Mouse (Mus musculus) MEL (cell line): ENCODE measurements at regions not wholly inside any gene's neighbourhood (a gene's known extent, or its start where the extent isn't known, plus 50 kb on each side); places are given as distances from the start of the nearest gene placed in this dataset.

Experiments used
- DNase-seq: peaks from one replicate; pipeline ENCODE4 v3.0.0; 2011; ENCODE audit warnings: low read depth, low spot score
- H3K27ac ChIP-seq: 2 replicates; pipeline ENCODE4 v1.5.1; 2012; ENCODE audit warnings: low read depth, mild to moderate bottlenecking, control low read depth, low read length, moderate library complexity; ENCODE audit not compliant: control insufficient read depth
- H3K27me3 ChIP-seq, 2 experiments: fragments of 150-350 bp in 1 of 2; sonication (generic) in 1 of 2; 2 replicates each; pipeline ENCODE4 v1.6.1; 2012; ENCODE audit warnings: low read length in 2 of 2, mild to moderate bottlenecking in 2 of 2, improper control_type of control experiment in 1 of 2, moderate library complexity in 1 of 2; ENCODE audit not compliant: insufficient read depth in 2 of 2, control insufficient read depth in 1 of 2
- H3K36me3 ChIP-seq, 2 experiments: 2 replicates each; pipeline ENCODE4 v1.6.1; 2012 to 2014; ENCODE audit warnings: low read length in 2 of 2, improper control_type of control experiment in 1 of 2, inconsistent platforms in 1 of 2, mild to moderate bottlenecking in 1 of 2; ENCODE audit not compliant: insufficient read depth in 2 of 2, control insufficient read depth in 1 of 2
- H3K4me1 ChIP-seq, 2 experiments: fragments of 150-350 bp in 1 of 2; sonication (generic) in 1 of 2; 2 replicates each; pipeline ENCODE4 v1.6.1; 2012; ENCODE audit warnings: low read length in 2 of 2, improper control_type of control experiment in 1 of 2, mild to moderate bottlenecking in 1 of 2; ENCODE audit not compliant: insufficient read depth in 2 of 2, control insufficient read depth in 1 of 2
- H3K4me3 ChIP-seq, 2 experiments: fragments of 150-350 bp in 1 of 2; sonication (generic) in 1 of 2; 2 replicates each; pipeline ENCODE4 v1.5.1; 2012; ENCODE audit warnings: low read depth in 2 of 2, low read length in 2 of 2, mild to moderate bottlenecking in 2 of 2, moderate library complexity in 2 of 2, control low read depth in 1 of 2, improper control_type of control experiment in 1 of 2; ENCODE audit not compliant: control insufficient read depth in 1 of 2, insufficient read depth in 1 of 2
- H3K79me2 ChIP-seq: 2 replicates; pipeline ENCODE4 v1.6.1; 2012; ENCODE audit warnings: mild to moderate bottlenecking, low read length, moderate library complexity; ENCODE audit not compliant: control insufficient read depth, poor library complexity, insufficient read depth
- H3K9ac ChIP-seq: 2 replicates; pipeline ENCODE4 v1.6.1; 2012; ENCODE audit warnings: low read depth, mild to moderate bottlenecking, control low read depth, low read length, moderate library complexity; ENCODE audit not compliant: control insufficient read depth, poor library complexity, severe bottlenecking
- H3K9me3 ChIP-seq: fragments of 150-350 bp; sonication (generic); replicated peaks from 2 replicates; pipeline ENCODE4 v1.6.1; 2012; ENCODE audit warnings: mild to moderate bottlenecking, low read length, improper control_type of control experiment, moderate library complexity; ENCODE audit not compliant: insufficient read depth
- CTCF ChIP-seq, 3 experiments: IDR thresholded peaks in 2 of 3; conservative IDR thresholded peaks in 1 of 3; 2 replicates each; pipeline ENCODE4 v1.5.1; 2011 to 2012; ENCODE audit warnings: low read length in 3 of 3, low read depth in 2 of 3, mild to moderate bottlenecking in 2 of 3, improper control_type of control experiment in 1 of 3, inconsistent platforms in 1 of 3, mixed read lengths in 1 of 3, moderate library complexity in 1 of 3; ENCODE audit not compliant: control insufficient read depth in 1 of 3, insufficient read depth in 1 of 3, poor library complexity in 1 of 3, severe bottlenecking in 1 of 3
- E2F4 ChIP-seq: IDR thresholded peaks from 2 replicates; pipeline ENCODE4 v1.6.1; 2011; ENCODE audit warnings: low read depth, low read length, improper control_type of control experiment, borderline replicate concordance
- EP300 ChIP-seq, 2 experiments: IDR thresholded peaks; 2 replicates each; pipeline ENCODE4 v1.6.1; 2011; ENCODE audit warnings: improper control_type of control experiment in 2 of 2, low read length in 2 of 2, low read depth in 1 of 2, mild to moderate bottlenecking in 1 of 2
- ETS1 ChIP-seq: IDR thresholded peaks from 2 replicates; pipeline ENCODE4 v1.6.1; 2012; ENCODE audit warnings: low read depth, mild to moderate bottlenecking, inconsistent platforms, low read length, improper control_type of control experiment, moderate library complexity
- MAZ ChIP-seq: IDR thresholded peaks from 2 replicates; pipeline ENCODE4 v1.6.1; 2012; ENCODE audit warnings: low read depth, mild to moderate bottlenecking, inconsistent platforms, low read length, improper control_type of control experiment
- MEF2A ChIP-seq: IDR thresholded peaks from 2 replicates; pipeline ENCODE4 v1.6.1; 2014; ENCODE audit warnings: low read depth, mild to moderate bottlenecking, inconsistent platforms, low read length, improper control_type of control experiment; ENCODE audit not compliant: poor library complexity, insufficient replicate concordance, severe bottlenecking; ENCODE audit errors: extremely low read depth
- MXI1 ChIP-seq: IDR thresholded peaks from 2 replicates; pipeline ENCODE4 v1.6.1; 2011; ENCODE audit warnings: mild to moderate bottlenecking, low read depth, low read length, improper control_type of control experiment
- MYC ChIP-seq: IDR thresholded peaks from 2 replicates; pipeline ENCODE4 v1.6.1; 2011; ENCODE audit warnings: low read depth, mild to moderate bottlenecking, low read length, improper control_type of control experiment, moderate library complexity
- POLR2AphosphoS5 ChIP-seq: IDR thresholded peaks from 2 replicates; pipeline ENCODE4 v1.6.1; 2012; ENCODE audit warnings: low read depth, borderline replicate concordance, mild to moderate bottlenecking, inconsistent platforms, low read length, moderate library complexity, mixed read lengths
- RAD21 ChIP-seq: IDR thresholded peaks from 2 replicates; pipeline ENCODE4 v1.6.1; 2011; ENCODE audit warnings: mild to moderate bottlenecking, low read depth, low read length, improper control_type of control experiment
- RCOR1 ChIP-seq: IDR thresholded peaks from 2 replicates; pipeline ENCODE4 v1.6.1; 2012; ENCODE audit warnings: low read depth, mild to moderate bottlenecking, inconsistent platforms, low read length, improper control_type of control experiment
- SMC3 ChIP-seq: IDR thresholded peaks from 2 replicates; pipeline ENCODE4 v1.6.1; 2011; ENCODE audit warnings: low read depth, low read length, improper control_type of control experiment
- TAL1 ChIP-seq: IDR thresholded peaks from 2 replicates; pipeline ENCODE4 v1.6.1; 2012; ENCODE audit warnings: mild to moderate bottlenecking, inconsistent platforms, low read length, moderate library complexity, mixed read lengths
- TBP ChIP-seq: IDR thresholded peaks from 2 replicates; pipeline ENCODE4 v1.8.0; 2011; ENCODE audit warnings: low read depth, low read length, improper control_type of control experiment
- TCF12 ChIP-seq: IDR thresholded peaks from 2 replicates; pipeline ENCODE4 v1.6.1; 2014; ENCODE audit warnings: low read depth, mild to moderate bottlenecking, inconsistent platforms, low read length, improper control_type of control experiment, moderate library complexity
- USF1 ChIP-seq: IDR thresholded peaks from 2 replicates; pipeline ENCODE4 v1.6.1; 2014; ENCODE audit warnings: low read depth, mild to moderate bottlenecking, inconsistent platforms, low read length, improper control_type of control experiment, moderate library complexity
- ZC3H11A ChIP-seq: IDR thresholded peaks from 2 replicates; pipeline ENCODE4 v1.6.1; 2012; ENCODE audit warnings: low read depth, mild to moderate bottlenecking, inconsistent platforms, low read length, improper control_type of control experiment
- ZNF384 ChIP-seq: IDR thresholded peaks from 2 replicates; pipeline ENCODE4 v1.6.1; 2012; ENCODE audit warnings: low read depth, mild to moderate bottlenecking, inconsistent platforms, low read length, improper control_type of control experiment

- H3K27ac ChIP-seq = no peak overlapping the region
- H3K4me3 ChIP-seq = no peak overlapping the region
- TF ChIP-seq EP300 (IDR thresholded peaks at IDR 0.05; ENCODE audit: low read depth in 1 of 2, low read length in 2 of 2) = no peak
- TF ChIP-seq MXI1 = no peak
- TF ChIP-seq E2F4 = no peak
- no peak for DNase-seq
- H3K4me1 ChIP-seq = no peaks in the 10 kb centered on the region
- H3K9ac ChIP-seq = no peak overlapping the region
- no peaks in the 10 kb centered on the region for H3K36me3 ChIP-seq
- no peaks in the 10 kb centered on the region for H3K9me3 ChIP-seq
- H3K27me3 ChIP-seq = peaks cover 0 to 4% of the 10 kb centered on the region in 2 experiments; a peak in 2 of 4 replicates
- no peaks in the 10 kb centered on the region for H3K79me2 ChIP-seq
Measured at GRCm38 (mm10) chr12:70547199-70547598, 94.3 kb downstream of the Tmx1 start.

- no peak for TF ChIP-seq POLR2AphosphoS5
- no peak for TF ChIP-seq MYC
- TF ChIP-seq TAL1 = no peak
- TF ChIP-seq SMC3 = no peak
- no peak for TF ChIP-seq EP300 (IDR thresholded peaks at IDR 0.05; ENCODE audit: low read depth in 1 of 2, low read length in 2 of 2)
- TF ChIP-seq ETS1 = no peak
- no peak for TF ChIP-seq ZC3H11A
- TF ChIP-seq ZNF384 = no peak
- no peak for TF ChIP-seq MXI1
- no peak for TF ChIP-seq E2F4
- TF ChIP-seq, all 39 proteins: peak for 0
Measured at GRCm38 (mm10) chr12:70549296-70549695, 96.4 kb downstream of the Tmx1 start.

GRCm38 (mm10) chr12:70553866-70554265 lies 101.0 kb downstream of the Tmx1 start:
- no peak for DNase-seq
- Histone ChIP-seq H3K27me3 (peaks cover 0 to 4% of the 10 kb centered on the region in 2 experiments; a peak in 2 of 4 replicates), H3K9ac (no peak overlapping the region), H3K36me3 (no peaks in the 10 kb centered on the region), H3K9me3 (no peaks in the 10 kb centered on the region), H3K4me1 (no peaks in the 10 kb centered on the region), H3K4me3 (no peak overlapping the region), H3K79me2 (no peaks in the 10 kb centered on the region), H3K27ac (no peak overlapping the region)
- TF ChIP-seq MEF2A (no peak), MAZ (no peak), TAL1 (no peak), ZC3H11A (no peak), TBP (no peak), USF1 (no peak), RAD21 (no peak), TCF12 (no peak), POLR2AphosphoS5 (no peak), CTCF (IDR thresholded peaks at IDR 0.05 in 2 of 3, conservative IDR thresholded peaks at IDR 0.05 in 1 of 3; ENCODE audit: control insufficient read depth in 1 of 3, insufficient read depth in 1 of 3, low read depth in 2 of 3, low read length in 3 of 3, poor library complexity in 1 of 3, severe bottlenecking in 1 of 3) (no peak), RCOR1 (no peak)

More at GRCm38 (mm10) chr12:70549296-70549695, 96.4 kb downstream of the Tmx1 start:
- H3K36me3 ChIP-seq = no peaks in the 10 kb centered on the region
- DNase-seq = no peak
- peaks cover 0 to 4% of the 10 kb centered on the region in 2 experiments; a peak in 2 of 4 replicates for H3K27me3 ChIP-seq
- no peak overlapping the region for H3K27ac ChIP-seq
- no peak overlapping the region for H3K9ac ChIP-seq
- no peaks in the 10 kb centered on the region for H3K79me2 ChIP-seq
- H3K9me3 ChIP-seq = no peaks in the 10 kb centered on the region
- H3K4me1 ChIP-seq = no peaks in the 10 kb centered on the region
- no peak overlapping the region for H3K4me3 ChIP-seq
